ENCODE assay signal across 8 mouse cellular contexts in genomic region chr2:91929936-91930335, GRCm38 (mm10). TPM values are rescaled to one million over a fixed set of nuclear protein-coding genes. Genes with fewer than 3 reads are reported as not detected.
A peak's percentile ranks its signal among the peaks of the same experiment; 100 is the strongest.
DNase-seq lines count a peak whose midpoint lies in the region; ATAC-seq and TF ChIP-seq lines count a peak whose summit lies in the region.

No protein-coding gene starts in this region.

- no peaks in the 10 kb centered on the region for H3K36me3 ChIP-seq in forebrain, embryonic 11.5 days (ENCODE audit: control insufficient read depth, insufficient read depth, low read length)
- 0 out of 2 replicates have a peak, but pooled peaks cover 8% of the 10 kb centered on the region for H3K36me3 ChIP-seq in hindbrain, postnatal 0 days (ENCODE audit: insufficient read depth, low read length)
- H3K36me3 ChIP-seq in liver, embryonic 13.5 days, result peaks cover 22% of the 10 kb centered on the region
- H3K36me3 ChIP-seq in neural tube, embryonic 13.5 days, result peaks cover 13% of the 10 kb centered on the region; the same call in 1 of the 2 replicates

- TF ChIP-seq CTCF in left cerebral cortex, adult 2 months (IDR thresholded peaks at IDR 0.05), result peak; percentile 73
- peak; percentile 77 for TF ChIP-seq CTCF in bone marrow macrophage, adult 2 months (IDR thresholded peaks at IDR 0.05; ENCODE audit: low read depth, low read length)
- TF ChIP-seq CTCF in hindbrain, postnatal 0 days (IDR thresholded peaks at IDR 0.05; ENCODE audit: low read depth), result peak; percentile 85

- H3K27ac ChIP-seq in left cerebral cortex, adult 2 months, result peak overlapping the region; percentile 7; the same call in 1 of the 2 replicates
- no peak overlapping the region for H3K27ac ChIP-seq in bone marrow macrophage, adult 2 months (ENCODE audit: insufficient read depth, low read depth, low read length)
- peak overlapping the region; percentile 97; the same call in 1 of the 2 replicates for H3K27ac ChIP-seq in forebrain, embryonic 11.5 days (ENCODE audit: low read depth, low read length)
- no peak overlapping the region for H3K27ac ChIP-seq in hindbrain, postnatal 0 days
- no peak overlapping the region for H3K27ac ChIP-seq in liver, embryonic 13.5 days
- H3K27ac ChIP-seq in neural tube, embryonic 13.5 days (replicated peaks), result peak overlapping the region; percentile 33; the same call in 1 of the 2 replicates

- H3K4me3 ChIP-seq in left cerebral cortex, adult 2 months, result no peak overlapping the region
- no peak overlapping the region for H3K4me3 ChIP-seq in bone marrow macrophage, adult 2 months (ENCODE audit: insufficient read depth, low read length)
- H3K4me3 ChIP-seq in forebrain, embryonic 11.5 days (ENCODE audit: low read depth, low read length), result peak overlapping the region; percentile 81
- H3K4me3 ChIP-seq in hindbrain, postnatal 0 days (ENCODE audit: low read length), result peak overlapping the region; percentile 48
- no peak overlapping the region for H3K4me3 ChIP-seq in liver, embryonic 13.5 days (replicated peaks)
- H3K4me3 ChIP-seq in neural tube, embryonic 13.5 days, result peak overlapping the region; percentile 67

- intact Hi-C loops in left cerebral cortex, adult 2 months (cut with DNase I), result loop anchor here (5.0 to 10.0 kb wide), 4 partner anchors 127 to 452 kb away; partner anchors contain the start of genes 1700029I15Rik, Atg13 and Harbi1

- peak overlapping the region; percentile 99 for H3K9ac ChIP-seq in forebrain, embryonic 11.5 days (ENCODE audit: low read length)
- H3K9ac ChIP-seq in hindbrain, postnatal 0 days (replicated peaks; ENCODE audit: low read length), result no peak overlapping the region
- H3K9ac ChIP-seq in liver, embryonic 13.5 days, result no peak overlapping the region
- peak overlapping the region; percentile 90 for H3K9ac ChIP-seq in neural tube, embryonic 13.5 days

- TF ChIP-seq POLR2A in bone marrow macrophage, adult 2 months (IDR thresholded peaks at IDR 0.05; ENCODE audit: borderline replicate concordance, low read depth, low read length), result no peak

- H3K9me3 ChIP-seq in forebrain, embryonic 11.5 days (ENCODE audit: control insufficient read depth, low read length), result no peaks in the 10 kb centered on the region
- no peaks in the 10 kb centered on the region for H3K9me3 ChIP-seq in hindbrain, postnatal 0 days (ENCODE audit: low read length)
- no peaks in the 10 kb centered on the region for H3K9me3 ChIP-seq in liver, embryonic 13.5 days (replicated peaks)
- H3K9me3 ChIP-seq in neural tube, embryonic 13.5 days, result no peaks in the 10 kb centered on the region

- 0 out of 2 replicates have a peak, but pooled peaks have one; percentile 10 for ATAC-seq in forebrain, embryonic 11.5 days (replicated peaks; ENCODE audit: low FRiP score)
- 0 out of 2 replicates have a peak, but pooled peaks have one; percentile 34 for ATAC-seq in hindbrain, postnatal 0 days
- ATAC-seq in liver, embryonic 13.5 days (ENCODE audit: low read depth), result no peak
- no peak for ATAC-seq in neural tube, embryonic 13.5 days (ENCODE audit: low read depth)

- H3K4me2 ChIP-seq in forebrain, embryonic 11.5 days (ENCODE audit: low read depth, low read length, severe bottlenecking), result peak overlapping the region; percentile 89
- H3K4me2 ChIP-seq in hindbrain, postnatal 0 days (ENCODE audit: low read depth, low read length), result peak overlapping the region; percentile 69
- H3K4me2 ChIP-seq in liver, embryonic 13.5 days, result peak overlapping the region; percentile 67
- peak overlapping the region; percentile 86 for H3K4me2 ChIP-seq in neural tube, embryonic 13.5 days

- peaks cover 17% of the 10 kb centered on the region for H3K4me1 ChIP-seq in bone marrow macrophage, adult 2 months (ENCODE audit: control insufficient read depth, insufficient read depth, low read length)
- peaks cover 22% of the 10 kb centered on the region for H3K4me1 ChIP-seq in forebrain, embryonic 11.5 days (replicated peaks; ENCODE audit: control insufficient read depth, insufficient read depth, low read length)
- H3K4me1 ChIP-seq in hindbrain, postnatal 0 days (ENCODE audit: insufficient read depth, low read length), result peaks cover 8% of the 10 kb centered on the region; the same call in 1 of the 2 replicates
- H3K4me1 ChIP-seq in liver, embryonic 13.5 days (replicated peaks), result peaks cover 68% of the 10 kb centered on the region
- H3K4me1 ChIP-seq in neural tube, embryonic 13.5 days (replicated peaks), result peaks cover 56% of the 10 kb centered on the region

- peak in 1 of 2 experiments; percentile 44 for DNase-seq in left cerebral cortex, adult 2 months (ENCODE audit: extremely low spot score in 1 of 2, low spot score in 2 of 2)
- DNase-seq in left cerebral cortex, adult 9 months (ENCODE audit: low spot score in 2 of 2), result no peak
- DNase-seq in forebrain, embryonic 11.5 days (ENCODE audit: low spot score), result peak; percentile 86
- DNase-seq in hindbrain, postnatal 0 days (ENCODE audit: low spot score), result peak; percentile 91
- peak; percentile 55 for DNase-seq in liver, embryonic 13.5 days
- DNase-seq in urinary bladder, postnatal 4 days (ENCODE audit: low spot score in 2 of 2), result no peak

- no peaks in the 10 kb centered on the region; the same call in 1 of the 2 replicates for H3K27me3 ChIP-seq in forebrain, embryonic 11.5 days (ENCODE audit: control insufficient read depth, insufficient read depth, low read length)
- no peaks in the 10 kb centered on the region for H3K27me3 ChIP-seq in hindbrain, postnatal 0 days (ENCODE audit: insufficient read depth, low read length)
- peaks cover 51% of the 10 kb centered on the region for H3K27me3 ChIP-seq in liver, embryonic 13.5 days
- H3K27me3 ChIP-seq in neural tube, embryonic 13.5 days, result peaks cover 7% of the 10 kb centered on the region

- WGBS in forebrain, embryonic 11.5 days, result 4% methylated on average over 12 of the region's 12 CpGs
- WGBS in hindbrain, postnatal 0 days, result 8% methylated on average over 12 of the region's 12 CpGs
- 19% methylated on average over 12 of the region's 12 CpGs for WGBS in liver, embryonic 13.5 days (ENCODE audit: insufficient replicate concordance)
- WGBS in neural tube, embryonic 13.5 days, result 6% methylated on average over 12 of the region's 12 CpGs

RNA-seq across cellular contexts. Expression of gene Mdk, which starts 2.2 kb away (rescaled TPM):
- total RNA-seq in left cerebral cortex, adult 2 months (2021), result 10 to 100 TPM; 16.5 to 21.5 TPM
- 1.0 and 3.4 TPM in 2 replicates for polyA plus RNA-seq in bone marrow macrophage, adult 2 months (2012; ENCODE audit: insufficient read depth, insufficient read length, missing spikeins)
- 1,095 and 1,130 TPM in 2 replicates for polyA plus RNA-seq in forebrain, embryonic 11.5 days (2014; fragmentation: Nextera tagmentation; extraction: Ambion mirVana)
- 54.9 and 78.4 TPM in 2 replicates for total RNA-seq in hindbrain, postnatal 0 days (2014; rRNA removed)
- polyA plus RNA-seq in hindbrain, postnatal 0 days (2015; fragmentation: Nextera tagmentation; extraction: Ambion mirVana), result 167 and 171 TPM in 2 replicates
- polyA plus RNA-seq in liver, embryonic 13.5 days (2015; fragmentation: Nextera tagmentation; extraction: Ambion mirVana), result 50.1 and 52.2 TPM in 2 replicates
- 289 and 336 TPM in 2 replicates for polyA plus RNA-seq in neural tube, embryonic 13.5 days (2015; fragmentation: Nextera tagmentation; extraction: Ambion mirVana)

RNA-seq across cellular contexts. Expression of gene Chrm4, which starts 2.9 kb away (rescaled TPM):
- 10 to 100 TPM; 47.9 to 59.9 TPM for total RNA-seq in left cerebral cortex, adult 2 months (2021)
- not detected in 2 replicates for polyA plus RNA-seq in bone marrow macrophage, adult 2 months (2012; ENCODE audit: insufficient read depth, insufficient read length, missing spikeins)
- 0.47 and 0.56 TPM in 2 replicates for polyA plus RNA-seq in forebrain, embryonic 11.5 days (2014; fragmentation: Nextera tagmentation; extraction: Ambion mirVana)
- 3.3 and 4.4 TPM in 2 replicates for total RNA-seq in hindbrain, postnatal 0 days (2014; rRNA removed)
- polyA plus RNA-seq in hindbrain, postnatal 0 days (2015; fragmentation: Nextera tagmentation; extraction: Ambion mirVana), result 0.75 and 0.93 TPM in 2 replicates
- 0.07 and 0.09 TPM in 2 replicates for polyA plus RNA-seq in liver, embryonic 13.5 days (2015; fragmentation: Nextera tagmentation; extraction: Ambion mirVana)
- 1.2 and 1.5 TPM in 2 replicates for polyA plus RNA-seq in neural tube, embryonic 13.5 days (2015; fragmentation: Nextera tagmentation; extraction: Ambion mirVana)

RNA-seq across cellular contexts. Expression of gene Gm9821, which starts 15.6 kb away (rescaled TPM):
- total RNA-seq in left cerebral cortex, adult 2 months (2021), result not detected
- not detected in 2 replicates for polyA plus RNA-seq in bone marrow macrophage, adult 2 months (2012; ENCODE audit: insufficient read depth, insufficient read length, missing spikeins)
- polyA plus RNA-seq in forebrain, embryonic 11.5 days (2014; fragmentation: Nextera tagmentation; extraction: Ambion mirVana), result 0.36 and 0.90 TPM in 2 replicates
- total RNA-seq in hindbrain, postnatal 0 days (2014; rRNA removed), result not detected in 2 replicates
- polyA plus RNA-seq in hindbrain, postnatal 0 days (2015; fragmentation: Nextera tagmentation; extraction: Ambion mirVana), result 0.08 TPM in 1 of 2 replicates, not detected in the other
- 0.80 and 0.89 TPM in 2 replicates for polyA plus RNA-seq in liver, embryonic 13.5 days (2015; fragmentation: Nextera tagmentation; extraction: Ambion mirVana)
- polyA plus RNA-seq in neural tube, embryonic 13.5 days (2015; fragmentation: Nextera tagmentation; extraction: Ambion mirVana), result 0.22 TPM in 1 of 2 replicates, not detected in the other

RNA-seq across cellular contexts. Expression of gene Dgkz, which starts 45.7 kb away (rescaled TPM):
- total RNA-seq in left cerebral cortex, adult 2 months (2021), result 100 to 1,000 TPM; 553 to 561 TPM
- polyA plus RNA-seq in bone marrow macrophage, adult 2 months (2012; ENCODE audit: insufficient read depth, insufficient read length, missing spikeins), result 129 and 144 TPM in 2 replicates
- 32.7 and 35.9 TPM in 2 replicates for polyA plus RNA-seq in forebrain, embryonic 11.5 days (2014; fragmentation: Nextera tagmentation; extraction: Ambion mirVana)
- total RNA-seq in hindbrain, postnatal 0 days (2014; rRNA removed), result 150 and 163 TPM in 2 replicates
- polyA plus RNA-seq in hindbrain, postnatal 0 days (2015; fragmentation: Nextera tagmentation; extraction: Ambion mirVana), result 40.7 and 41.2 TPM in 2 replicates
- 24.7 and 28.0 TPM in 2 replicates for polyA plus RNA-seq in liver, embryonic 13.5 days (2015; fragmentation: Nextera tagmentation; extraction: Ambion mirVana)
- 35.7 and 38.8 TPM in 2 replicates for polyA plus RNA-seq in neural tube, embryonic 13.5 days (2015; fragmentation: Nextera tagmentation; extraction: Ambion mirVana)

Comparison
In these comparisons a context has a peak if more than half of its experiments do, and no peak if none do; other contexts are left out.
1. DNase-seq: peak in forebrain, embryonic 11.5 days (single experiment), hindbrain, postnatal 0 days (single experiment) and liver, embryonic 13.5 days (single experiment); none in left cerebral cortex, adult 9 months (0 of 2) and urinary bladder, postnatal 4 days (0 of 2).
2. H3K27ac ChIP-seq: peak in left cerebral cortex, adult 2 months (single experiment), forebrain, embryonic 11.5 days (single experiment) and neural tube, embryonic 13.5 days (single experiment); none in bone marrow macrophage, adult 2 months (single experiment), hindbrain, postnatal 0 days (single experiment) and liver, embryonic 13.5 days (single experiment).
3. H3K4me3 ChIP-seq: peak in forebrain, embryonic 11.5 days (single experiment), hindbrain, postnatal 0 days (single experiment) and neural tube, embryonic 13.5 days (single experiment); none in left cerebral cortex, adult 2 months (single experiment), bone marrow macrophage, adult 2 months (single experiment) and liver, embryonic 13.5 days (single experiment).
4. ATAC-seq: peak in forebrain, embryonic 11.5 days (single experiment) and hindbrain, postnatal 0 days (single experiment); none in liver, embryonic 13.5 days (single experiment) and neural tube, embryonic 13.5 days (single experiment).
5. H3K9ac ChIP-seq: peak in forebrain, embryonic 11.5 days (single experiment) and neural tube, embryonic 13.5 days (single experiment); none in hindbrain, postnatal 0 days (single experiment) and liver, embryonic 13.5 days (single experiment).
6. RNA of gene Mdk, which starts 2.2 kb away (polyA plus RNA-seq): 1,095 to 1,130 TPM in forebrain, embryonic 11.5 days, 289 to 336 TPM in neural tube, embryonic 13.5 days, 167 to 171 TPM in hindbrain, postnatal 0 days and 50.1 to 52.2 TPM in liver, embryonic 13.5 days; 1.0 to 3.4 TPM in bone marrow macrophage, adult 2 months; every median in the first group is over 10 times any median in the second.
7. Peak in every context shown above with its lines, with median percentiles within 50 percentile points of each other: CTCF ChIP-seq and H3K4me2 ChIP-seq.